Mouse (Mus musculus): ENCODE results near the gene Foxn3. TPM values are rescaled to one million over a fixed set of nuclear protein-coding genes. Genes with fewer than 3 reads are reported as not detected.
A peak's percentile ranks its signal among the peaks of the same experiment; 100 is the strongest.

Gene Foxn3
- total RNA-seq, 1 experiment from 2014 or later, result 68.9 TPM

DNA sequence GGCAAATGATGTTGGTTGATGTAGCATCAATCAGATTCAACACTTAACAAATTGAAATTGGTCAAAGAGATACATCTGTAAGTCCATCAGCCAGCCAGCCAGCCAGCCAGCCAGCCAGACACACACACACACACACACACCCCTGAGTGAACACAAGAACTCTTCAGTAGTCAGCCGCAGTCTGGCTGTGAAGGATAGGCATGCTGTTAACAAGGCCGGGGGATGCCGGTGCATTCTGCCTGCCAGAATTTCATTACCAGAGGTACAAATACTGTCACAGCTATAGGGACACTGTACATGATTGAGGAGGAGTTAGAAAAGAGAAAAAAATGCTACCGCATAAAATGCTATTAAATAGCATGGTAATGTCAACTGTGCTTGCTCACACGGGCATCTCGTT lies 271.2 kb downstream of the Foxn3 start:
- no peak for DNase-seq

GRCm38 (mm10) chr12:99287081-99287480 lies 276.3 kb downstream of the Foxn3 start:
- DNase-seq, result no peak

- no peak for DNase-seq
Measured at GRCm38 (mm10) chr12:99286662-99287061, 276.7 kb downstream of the Foxn3 start.

DNA sequence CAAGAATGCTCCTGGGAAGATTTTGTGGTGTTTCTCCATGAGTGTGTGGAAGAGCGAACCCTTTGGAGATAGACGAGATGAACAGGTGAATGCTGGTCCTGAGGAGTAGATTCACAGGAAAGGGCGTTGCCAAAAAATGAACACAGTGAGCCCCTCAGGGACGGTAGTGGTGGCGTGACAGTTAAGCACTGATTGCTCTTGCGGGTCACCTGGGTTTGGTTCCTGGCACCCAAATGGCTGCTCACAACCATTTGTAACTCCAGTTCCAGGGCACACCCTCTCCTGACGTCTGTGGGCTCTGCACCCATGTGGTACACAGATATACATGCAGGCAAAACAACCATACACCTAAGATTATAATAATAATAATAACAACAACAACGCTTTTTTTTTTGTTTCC lies 277.7 kb downstream of the Foxn3 start:
- DNase-seq, result no peak

GRCm38 (mm10) chr12:99285199-99285598 lies 278.2 kb downstream of the Foxn3 start:
- no peak for DNase-seq

- no peak for DNase-seq
Measured at GRCm38 (mm10) chr12:99284419-99285069, 278.8 kb downstream of the Foxn3 start.

DNA sequence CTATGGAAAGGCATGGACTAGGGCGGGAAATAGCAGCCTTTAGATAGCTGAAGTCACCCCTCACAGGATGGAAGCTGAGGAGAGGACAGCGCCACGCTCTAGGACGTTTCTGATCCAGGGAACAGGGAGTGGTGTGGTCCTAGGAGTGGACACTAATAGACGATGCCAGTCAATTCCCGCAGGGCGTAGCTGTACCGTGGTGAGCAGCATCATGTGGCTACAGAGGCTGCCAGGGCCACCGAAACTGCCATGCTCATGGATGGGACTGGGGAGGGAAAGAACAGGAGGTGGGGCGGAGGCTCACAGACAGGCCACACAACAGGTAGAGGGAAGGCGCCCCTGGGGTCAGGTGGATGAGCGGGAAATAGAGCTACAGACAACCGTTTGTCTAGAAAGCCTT lies 282.6 kb downstream of the Foxn3 start:
- DNase-seq, result no peak

- DNase-seq, result no peak
Measured at GRCm38 (mm10) chr12:99280291-99280690, 283.1 kb downstream of the Foxn3 start.

DNA sequence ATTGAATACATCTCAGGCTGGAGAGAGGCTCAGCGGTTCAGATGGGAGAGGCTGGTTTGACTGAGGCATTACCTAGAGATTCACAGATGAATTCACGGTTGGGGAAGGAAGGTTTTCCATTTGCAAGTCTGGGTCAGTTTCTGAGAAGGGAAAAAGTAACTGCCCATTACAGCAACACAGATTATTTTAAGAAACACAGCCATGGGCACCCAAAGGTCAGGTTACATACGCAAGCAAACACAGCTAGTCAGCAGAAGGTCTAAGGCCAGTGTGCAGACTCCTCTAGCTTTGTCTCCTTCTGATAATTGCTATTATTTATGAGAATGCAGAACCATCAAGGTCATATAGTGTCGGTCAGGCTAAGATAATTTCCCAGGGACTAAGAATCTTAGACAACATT lies 284.0 kb downstream of the Foxn3 start:
- DNase-seq, result no peak

GRCm38 (mm10) chr12:99274589-99274988 lies 288.8 kb downstream of the Foxn3 start:
- no peak for DNase-seq

DNA sequence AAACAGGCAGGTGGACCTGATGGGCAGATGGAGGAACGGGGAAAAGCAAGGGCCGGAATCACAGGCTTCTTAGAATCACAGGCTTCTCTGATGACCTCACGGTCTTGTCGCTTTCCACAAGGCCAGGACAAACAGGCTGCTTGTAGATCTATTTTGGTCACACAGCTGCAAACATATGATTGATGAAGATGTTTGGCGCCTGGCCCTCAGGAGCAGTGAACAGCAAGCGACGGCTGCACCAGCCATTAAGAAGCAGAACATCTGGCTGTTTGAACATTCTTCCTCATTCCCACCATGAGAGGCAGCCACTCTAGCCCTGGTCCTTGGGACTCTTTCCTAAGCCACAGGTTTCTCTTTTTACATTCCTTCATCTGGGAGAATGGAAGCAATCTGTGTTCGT lies 294.0 kb downstream of the Foxn3 start:
- peak; percentile 70 for DNase-seq

DNA sequence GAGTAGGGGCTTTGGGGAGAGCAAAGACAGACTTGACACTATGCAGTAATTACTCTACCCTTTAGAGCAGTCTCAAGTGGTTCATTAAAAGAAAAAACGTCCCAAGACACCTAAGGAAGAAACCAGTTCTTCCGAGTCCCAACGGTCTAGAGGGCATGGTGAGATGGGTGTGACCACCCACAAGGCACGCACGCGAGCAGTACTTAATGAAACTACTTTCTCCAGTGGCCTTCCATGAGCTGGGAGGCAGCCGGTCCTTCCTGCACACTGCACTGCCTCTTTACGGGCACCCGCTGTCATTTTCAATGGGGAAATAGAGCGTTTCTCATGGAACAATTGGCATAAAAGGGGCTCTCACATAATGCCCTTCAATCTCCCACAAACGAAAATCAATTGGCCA lies 294.4 kb downstream of the Foxn3 start:
- no peak for DNase-seq

DNA sequence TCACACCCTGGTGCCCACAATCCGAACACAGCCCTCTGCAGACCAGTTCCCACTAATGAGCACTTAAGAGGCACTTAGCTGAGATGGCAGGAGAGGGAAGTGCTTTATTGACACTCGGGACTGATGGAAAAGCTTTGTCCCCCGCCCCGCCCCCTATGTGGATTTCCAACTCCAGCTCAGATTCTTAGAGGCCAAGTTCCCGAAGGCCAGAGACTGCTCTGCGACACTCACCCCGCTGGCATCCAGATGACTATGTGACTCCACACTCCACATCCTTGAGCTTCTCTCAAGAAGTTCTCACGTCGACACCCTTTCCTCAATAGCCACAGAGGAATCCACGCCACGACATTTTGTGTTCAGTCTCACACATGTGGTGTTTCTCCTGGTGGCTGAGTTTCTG lies 295.6 kb downstream of the Foxn3 start:
- DNase-seq, result peak; percentile 65

GRCm38 (mm10) chr12:99266434-99266833 lies 296.9 kb downstream of the Foxn3 start:
- peak; percentile 3 for DNase-seq

DNA sequence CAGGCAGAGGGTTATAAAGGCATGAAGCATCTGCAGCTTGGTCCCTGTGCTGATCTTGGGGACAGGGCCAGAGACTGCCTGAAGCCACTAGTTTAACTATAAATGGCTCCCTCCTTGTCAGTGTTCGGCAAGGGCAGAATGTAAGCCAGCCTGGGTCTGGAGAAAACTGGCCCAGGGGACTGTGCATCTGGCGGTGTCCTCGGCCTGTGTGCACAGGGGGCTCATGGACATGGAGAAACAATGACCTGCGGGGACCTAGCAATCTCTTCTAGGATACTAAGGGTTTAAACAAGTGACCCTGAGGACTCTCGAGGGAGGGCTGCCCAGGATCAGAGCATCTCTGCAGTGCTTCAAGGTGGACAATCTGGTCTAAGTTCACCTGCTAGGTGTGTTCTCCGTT lies 297.6 kb downstream of the Foxn3 start:
- DNase-seq, result no peak

GRCm38 (mm10) chr12:99264386-99264785 lies 299.0 kb downstream of the Foxn3 start:
- DNase-seq, result no peak

DNA sequence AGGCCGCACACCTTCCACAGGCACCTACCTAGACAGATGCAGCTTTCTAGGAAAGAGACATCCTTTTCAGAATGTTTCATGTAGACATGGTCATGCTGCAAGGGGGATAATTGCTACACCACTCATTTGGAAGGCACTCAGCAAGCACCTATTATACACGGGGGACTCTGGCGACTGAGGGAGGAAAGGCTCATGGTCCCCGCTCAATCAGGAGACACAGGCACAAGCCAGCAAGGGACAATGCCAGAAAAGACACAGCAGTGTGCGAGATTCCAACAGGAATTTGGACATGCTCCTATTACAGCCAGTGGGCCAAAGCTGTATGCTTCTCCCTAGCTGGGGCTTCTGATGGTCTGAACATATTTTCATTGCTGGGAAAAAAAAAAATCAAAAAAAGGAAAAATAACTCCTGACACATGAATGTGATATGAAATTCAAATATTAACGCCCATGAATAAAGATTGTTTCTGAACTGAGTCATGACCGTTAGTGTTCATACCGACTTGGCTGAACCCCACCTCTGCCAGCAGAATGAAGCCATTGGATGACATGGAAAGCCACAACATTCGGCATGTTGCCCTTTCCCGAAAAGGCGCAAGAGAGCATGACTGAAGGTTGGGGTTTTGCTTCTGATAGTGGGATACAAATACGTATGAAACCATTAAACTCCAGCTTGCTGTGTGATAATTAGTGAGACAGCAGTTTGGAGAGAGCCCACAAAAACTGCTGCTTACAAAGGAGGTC lies 299.6 kb downstream of the Foxn3 start:
- DNase-seq, result no peak

DNA sequence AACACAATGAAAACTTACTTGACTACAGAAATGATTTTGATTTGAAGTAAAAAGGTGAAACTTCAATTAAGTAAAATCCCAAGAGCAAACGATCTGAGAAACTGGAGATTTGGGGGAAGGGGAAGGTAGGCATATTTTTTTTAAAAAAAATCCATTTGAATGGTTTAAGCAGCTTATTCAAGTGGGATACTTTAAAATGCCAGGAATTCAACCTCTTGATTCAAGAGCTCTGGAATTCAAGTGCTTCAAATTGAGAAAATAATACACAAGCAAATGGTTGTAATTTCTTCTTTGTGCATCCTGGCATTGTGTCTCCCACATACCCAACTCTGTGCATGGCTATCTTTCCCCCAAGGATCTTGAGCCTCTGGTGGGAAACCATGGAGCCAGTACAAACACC lies 300.5 kb downstream of the Foxn3 start:
- no peak for DNase-seq

GRCm38 (mm10) chr12:99262066-99262599 lies 301.2 kb downstream of the Foxn3 start:
- DNase-seq, result no peak

DNA sequence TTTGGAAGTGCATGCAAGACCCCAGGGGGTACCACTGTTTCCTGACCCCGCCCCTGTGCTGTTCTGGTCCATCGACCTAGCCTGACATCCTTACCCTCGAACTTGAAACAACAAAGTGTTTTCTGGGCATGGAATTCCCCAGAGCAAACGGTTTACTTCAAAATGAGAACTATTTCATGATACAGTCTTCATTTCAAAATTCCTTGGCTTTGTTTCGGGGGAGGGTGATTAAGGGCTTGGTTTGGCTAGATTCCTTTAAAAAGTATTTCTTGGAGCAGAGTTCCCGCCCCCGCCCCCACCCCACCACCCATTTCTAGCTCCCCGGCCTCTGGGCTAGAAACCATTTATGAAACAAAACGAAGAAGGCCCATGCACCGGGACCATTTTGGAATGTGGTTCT lies 303.2 kb downstream of the Foxn3 start:
- no peak for DNase-seq

DNA sequence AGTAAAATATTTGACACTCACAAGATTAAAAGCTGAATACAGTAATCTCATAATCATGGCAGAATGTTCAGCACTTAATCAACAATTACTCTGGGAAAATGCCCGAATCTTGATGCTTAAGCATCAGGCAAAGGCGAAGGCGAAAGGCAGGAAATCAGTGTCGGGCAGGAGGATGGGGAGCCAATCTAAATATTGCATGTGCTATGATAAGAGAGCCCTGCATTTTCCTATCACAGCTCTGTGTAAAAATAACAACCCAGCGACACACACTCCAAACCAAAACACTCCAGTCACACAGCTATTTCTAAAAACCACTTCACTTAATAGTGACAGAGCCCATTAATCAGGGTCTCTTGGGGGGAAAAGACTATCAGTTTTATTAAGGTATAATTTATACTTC lies 305.8 kb downstream of the Foxn3 start:
- DNase-seq, result no peak

DNA sequence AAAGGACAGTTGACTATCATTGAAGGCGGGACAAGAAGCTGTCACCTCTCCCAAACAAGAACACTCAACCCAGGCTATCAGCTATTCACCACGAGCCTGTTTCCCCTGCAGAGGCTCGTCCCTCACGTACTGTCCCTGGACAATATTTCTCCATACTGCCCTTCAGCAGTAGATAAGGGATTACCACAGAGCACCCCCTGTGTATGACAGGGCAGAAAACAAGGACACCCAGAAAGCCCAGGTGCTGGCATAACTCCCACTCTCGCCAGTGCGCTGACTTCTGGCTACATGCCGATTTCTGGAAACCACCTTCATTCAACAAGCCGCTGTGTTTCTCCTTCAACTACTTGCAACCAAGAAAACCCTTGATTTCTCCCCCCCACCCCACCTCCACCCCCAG lies 306.4 kb downstream of the Foxn3 start:
- DNase-seq, result peak; percentile 70

GRCm38 (mm10) chr12:99256463-99256862 lies 306.9 kb downstream of the Foxn3 start:
- no peak for DNase-seq

DNA sequence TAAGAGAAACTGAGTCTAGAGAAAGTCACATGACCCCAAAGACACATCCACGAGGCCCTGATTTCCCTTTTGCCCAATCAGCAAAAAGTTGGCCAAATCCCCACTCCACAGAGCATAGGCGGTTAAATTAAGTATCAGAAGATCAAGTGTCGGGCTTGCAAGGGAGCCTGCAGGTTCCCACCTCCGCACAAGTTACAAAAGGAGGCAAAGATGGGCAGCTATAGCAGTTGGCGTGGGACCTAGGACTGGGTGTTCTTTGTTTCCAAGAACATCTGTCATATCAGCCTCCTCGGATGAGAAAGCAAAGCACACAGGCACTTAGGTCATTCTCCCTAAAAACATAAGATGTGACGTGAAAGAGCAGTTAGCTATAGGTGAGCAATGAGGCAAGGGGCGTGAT lies 308.9 kb downstream of the Foxn3 start:
- DNase-seq, result no peak

All from adrenal gland, postnatal 14 days (tissue).